Mouse (Mus musculus): Measurements from ENCODE around the gene Hnrnph3.
"Not testable (repeated sequence)": the region's sequence is repeated elsewhere in the genome, so short reads cannot be mapped to it uniquely, and the experiment has no call there.

Gene Hnrnph3

GRCm38 (mm10) chr10:63023749-63024579 is at the start of gene Hnrnph3, which contains the start of gene Pbld2:
Gene Hnrnph3 (minus strand): TSS chr10:63024217.
Gene Pbld2 (plus strand): TSS chr10:63024315.
- peak; percentile 98 for DNase-seq (ENCODE audit: low spot score)

DNA sequence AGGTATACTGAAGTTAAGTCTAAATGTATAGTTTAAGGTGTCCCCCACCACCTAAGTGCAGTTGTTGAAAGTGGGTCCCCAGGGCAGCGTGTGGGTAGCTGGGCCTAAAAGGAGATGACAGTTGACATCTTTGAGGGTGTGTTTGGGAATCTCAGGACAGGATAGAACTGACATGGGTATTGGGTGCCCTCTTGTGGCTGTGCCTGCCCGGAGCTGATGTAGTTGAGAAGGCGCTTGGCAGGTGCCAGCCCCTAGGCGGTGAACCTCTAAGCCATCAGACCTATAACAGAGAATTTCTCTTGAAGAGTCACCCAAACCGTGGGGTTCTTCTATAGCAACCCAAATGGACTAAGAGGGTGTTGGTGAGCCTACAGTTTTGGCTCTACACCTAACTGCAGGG is 42.0 kb upstream of the Hnrnph3 start:
- peak; percentile 39 for DNase-seq (ENCODE audit: low spot score)

DNA sequence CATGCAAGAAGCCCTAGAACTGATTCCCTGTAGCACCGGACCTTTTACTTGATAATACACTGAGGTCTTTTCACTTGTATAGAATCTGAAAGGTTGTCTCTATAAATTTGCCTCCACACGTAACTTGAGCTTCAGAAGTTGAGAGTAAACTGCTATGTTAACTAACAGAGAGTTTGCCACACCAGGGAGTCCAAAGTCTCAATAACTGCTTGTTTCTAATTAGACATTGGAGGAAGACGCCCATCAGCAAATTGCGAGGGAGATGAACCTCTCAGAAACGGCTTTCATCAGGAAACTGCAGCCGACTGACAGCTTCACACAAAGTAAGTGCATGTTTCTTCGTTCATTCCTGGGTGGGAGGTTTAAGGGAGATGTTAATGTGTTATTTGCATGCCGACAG is 41.5 kb upstream of the Hnrnph3 start:
- DNase-seq (ENCODE audit: low spot score) = no peak

GRCm38 (mm10) chr10:63064516-63064915 is 40.5 kb upstream of the Hnrnph3 start:
- no peak for DNase-seq (ENCODE audit: low spot score)

GRCm38 (mm10) chr10:63063365-63063764 is 39.3 kb upstream of the Hnrnph3 start:
- no peak for DNase-seq (ENCODE audit: low spot score)

GRCm38 (mm10) chr10:63062696-63063095 is 38.7 kb upstream of the Hnrnph3 start:
- no peak for DNase-seq (ENCODE audit: low spot score)

DNA sequence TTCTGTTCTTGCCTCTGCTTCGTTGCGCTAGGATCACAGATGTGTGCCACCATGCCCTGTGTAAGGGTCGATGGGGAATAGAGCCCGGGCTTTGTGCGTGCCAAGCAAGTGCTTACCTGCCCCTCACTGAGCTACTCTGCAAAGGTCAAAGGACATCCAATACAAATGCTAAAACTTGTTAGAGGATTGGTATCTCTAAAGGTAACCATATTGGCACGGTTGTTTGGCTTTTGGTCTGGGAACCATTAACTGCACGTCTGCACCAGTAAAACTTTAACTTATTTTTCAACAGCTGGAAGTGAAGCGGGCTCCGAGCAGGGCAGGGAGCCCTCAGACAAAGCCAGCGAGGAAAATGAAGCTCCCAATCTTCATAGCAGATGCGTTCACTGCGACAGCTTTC is 37.2 kb upstream of the Hnrnph3 start:
- no peak for DNase-seq (ENCODE audit: low spot score)

- peak; percentile 33 for DNase-seq (ENCODE audit: low spot score)
These were observed 36.4 kb upstream of the Hnrnph3 start for GRCm38 (mm10) chr10:63060406-63060805.

GRCm38 (mm10) chr10:63059862-63060261 is 35.8 kb upstream of the Hnrnph3 start, which contains the start of gene Pbld1:
Gene Pbld1 (plus strand): TSS chr10:63060162.
- DNase-seq (ENCODE audit: low spot score) = no peak

DNA sequence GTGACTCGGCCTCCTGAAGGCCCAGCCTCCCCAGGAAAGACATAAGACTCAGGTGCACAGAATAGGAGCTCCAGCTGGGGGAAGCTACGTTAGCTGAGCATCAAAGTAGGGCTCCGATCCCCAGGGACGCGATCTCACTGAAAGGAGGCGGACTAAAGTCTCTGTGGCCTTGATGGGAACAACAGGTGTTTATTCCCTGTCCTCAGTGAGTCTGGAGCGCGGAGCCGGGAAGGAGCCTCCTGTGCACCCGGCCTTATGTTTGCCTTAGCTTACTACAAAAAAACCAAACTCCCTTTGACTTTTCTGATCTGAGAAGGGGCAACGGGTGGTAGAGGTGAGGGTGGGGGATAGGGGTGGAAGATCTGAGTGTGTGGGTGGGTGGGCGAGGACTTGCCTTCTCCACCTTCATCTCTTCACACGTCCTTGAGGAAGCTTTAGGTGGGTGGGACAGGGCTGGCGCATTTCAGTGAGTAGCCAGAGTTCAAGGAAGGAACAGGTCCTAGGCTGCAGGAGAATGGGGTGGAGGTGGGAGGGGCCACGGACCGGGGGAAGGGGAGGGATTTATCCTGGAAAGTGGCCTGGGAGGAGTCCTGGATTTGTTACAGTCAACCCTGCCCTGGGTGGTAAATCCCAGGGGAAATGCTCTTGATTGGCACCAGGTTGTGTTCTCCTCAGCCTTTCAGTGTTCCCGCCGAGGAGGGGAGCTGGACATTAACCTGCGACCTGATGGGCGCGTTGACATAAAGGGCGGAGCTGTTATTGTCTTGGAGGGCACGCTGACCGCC is 33.1 kb upstream of the Hnrnph3 start:
- peak; percentile 30 for DNase-seq (ENCODE audit: low spot score)

GRCm38 (mm10) chr10:63054586-63054985 is 30.6 kb upstream of the Hnrnph3 start:
- DNase-seq (ENCODE audit: low spot score) = peak; percentile 22

DNA sequence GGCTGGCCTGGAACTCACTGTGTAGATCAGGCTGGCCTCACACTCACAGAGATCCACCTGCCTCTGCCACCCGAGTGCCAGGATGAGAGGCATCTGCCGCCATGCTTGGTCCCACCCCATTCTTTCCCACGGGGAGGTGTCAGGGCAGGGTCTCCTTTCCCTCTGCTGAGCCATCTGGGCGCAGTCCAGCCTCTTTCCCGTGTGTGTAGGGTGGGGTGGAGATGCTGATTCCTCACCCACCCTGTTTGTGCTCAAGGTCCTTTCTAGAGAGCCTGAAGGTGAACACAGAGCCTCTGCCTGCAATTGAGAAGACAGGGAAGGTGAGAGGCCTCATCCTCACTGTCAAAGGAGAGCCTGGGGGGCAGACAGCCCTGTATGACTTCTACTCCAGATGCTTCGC is 30.1 kb upstream of the Hnrnph3 start:
- DNase-seq (ENCODE audit: low spot score) = not testable (repeated sequence)

DNA sequence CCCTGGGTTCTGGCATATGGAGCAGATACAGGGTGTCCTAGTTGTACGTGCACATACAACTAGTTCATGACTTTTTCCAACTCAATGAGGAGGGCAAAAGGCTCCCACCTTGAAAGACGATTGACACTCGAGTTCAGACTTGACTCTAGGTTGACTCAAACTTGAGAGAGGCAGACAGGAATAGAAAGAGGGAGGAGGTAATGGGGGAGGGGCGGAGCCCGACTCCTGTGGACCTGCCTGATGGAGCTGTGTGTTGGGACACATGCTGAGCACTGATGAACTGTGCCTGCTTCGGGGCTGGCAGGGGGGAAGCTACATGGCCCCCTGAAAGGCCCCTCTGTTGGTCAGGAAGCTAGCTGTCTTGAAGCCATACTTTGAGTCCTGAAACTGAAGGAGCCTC is 29.0 kb upstream of the Hnrnph3 start:
- DNase-seq (ENCODE audit: low spot score) = no peak

GRCm38 (mm10) chr10:63052011-63052410 is 28.0 kb upstream of the Hnrnph3 start:
- DNase-seq (ENCODE audit: low spot score) = no peak

DNA sequence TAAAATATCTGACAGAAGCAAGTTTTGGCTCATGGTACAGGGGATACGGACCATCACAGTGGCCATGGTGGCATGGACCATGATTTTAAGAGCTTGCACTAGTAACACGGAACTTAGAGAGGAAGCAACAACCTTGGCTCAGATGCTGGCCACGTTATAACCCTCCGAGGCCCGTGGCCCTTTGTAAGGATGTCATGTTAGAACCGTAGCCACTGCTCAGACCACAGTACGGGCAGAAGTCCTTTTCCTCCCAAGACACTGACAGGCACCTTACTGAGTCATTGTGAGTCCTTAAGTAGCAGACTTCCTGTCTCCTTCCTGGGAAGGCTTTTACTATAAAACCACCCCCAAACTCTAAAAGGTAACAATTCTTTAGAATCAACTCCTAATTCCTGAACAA is 27.2 kb upstream of the Hnrnph3 start:
- DNase-seq (ENCODE audit: low spot score) = no peak

- DNase-seq (ENCODE audit: low spot score) = no peak
These were observed 25.1 kb upstream of the Hnrnph3 start for GRCm38 (mm10) chr10:63049106-63049505.

DNA sequence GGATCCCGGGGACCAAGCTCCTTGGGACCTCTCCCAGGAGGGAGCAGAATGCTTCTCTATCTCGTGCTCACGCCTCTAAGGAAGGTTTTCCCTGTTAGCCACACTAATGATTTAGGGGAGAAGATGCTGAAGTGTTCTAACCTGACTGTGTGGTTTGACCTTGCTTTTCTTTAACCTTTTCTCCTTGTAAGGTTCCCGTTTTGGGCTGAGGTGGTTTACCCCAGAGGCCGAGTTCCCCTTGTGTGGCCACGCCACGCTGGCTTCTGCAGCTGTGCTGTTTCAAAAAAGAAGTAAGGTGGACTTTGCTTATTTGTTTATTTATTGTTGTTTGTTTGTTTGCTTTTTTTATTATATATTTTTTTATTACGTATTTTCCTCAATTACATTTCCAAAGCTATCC is 23.7 kb upstream of the Hnrnph3 start:
- no peak for DNase-seq (ENCODE audit: low spot score)

GRCm38 (mm10) chr10:63043154-63043553 is 19.1 kb upstream of the Hnrnph3 start:
- no peak for DNase-seq (ENCODE audit: low spot score)

- no peak for DNase-seq (ENCODE audit: low spot score)
These were observed 16.0 kb upstream of the Hnrnph3 start for GRCm38 (mm10) chr10:63039867-63040628.

- no peak for DNase-seq (ENCODE audit: low spot score)
These were observed 14.7 kb upstream of the Hnrnph3 start for GRCm38 (mm10) chr10:63038571-63039320.

DNA sequence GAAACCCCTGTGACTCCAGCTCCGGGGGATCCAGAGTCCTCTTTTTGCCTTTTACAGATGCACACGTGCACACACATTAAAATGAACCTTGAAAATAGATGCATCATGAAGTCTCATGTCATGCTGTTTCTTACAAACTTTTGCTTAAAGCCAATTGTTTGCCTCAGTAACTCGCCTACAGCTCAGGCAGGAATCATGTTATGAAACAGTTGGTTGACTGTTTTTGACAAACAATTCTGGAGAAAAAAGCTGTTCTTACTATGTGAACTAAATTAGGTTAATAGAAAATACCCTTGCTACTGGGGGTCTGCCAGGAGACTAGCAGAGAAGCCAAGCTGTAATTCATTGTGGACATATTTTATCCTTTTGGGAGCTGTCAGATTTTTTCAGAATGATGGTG is 8.9 kb upstream of the Hnrnph3 start:
- no peak for DNase-seq (ENCODE audit: low spot score)

GRCm38 (mm10) chr10:63032267-63032666 is 8.2 kb upstream of the Hnrnph3 start:
- DNase-seq (ENCODE audit: low spot score) = peak; percentile 36

Measured in testis, postnatal 14 days (tissue).